Mouse (Mus musculus): ENCODE measurements at regions not wholly inside any gene's neighbourhood (a gene's known extent, or its start where the extent isn't known, plus 50 kb on each side); places are given as distances from the start of the nearest gene placed in this dataset.

DNA sequence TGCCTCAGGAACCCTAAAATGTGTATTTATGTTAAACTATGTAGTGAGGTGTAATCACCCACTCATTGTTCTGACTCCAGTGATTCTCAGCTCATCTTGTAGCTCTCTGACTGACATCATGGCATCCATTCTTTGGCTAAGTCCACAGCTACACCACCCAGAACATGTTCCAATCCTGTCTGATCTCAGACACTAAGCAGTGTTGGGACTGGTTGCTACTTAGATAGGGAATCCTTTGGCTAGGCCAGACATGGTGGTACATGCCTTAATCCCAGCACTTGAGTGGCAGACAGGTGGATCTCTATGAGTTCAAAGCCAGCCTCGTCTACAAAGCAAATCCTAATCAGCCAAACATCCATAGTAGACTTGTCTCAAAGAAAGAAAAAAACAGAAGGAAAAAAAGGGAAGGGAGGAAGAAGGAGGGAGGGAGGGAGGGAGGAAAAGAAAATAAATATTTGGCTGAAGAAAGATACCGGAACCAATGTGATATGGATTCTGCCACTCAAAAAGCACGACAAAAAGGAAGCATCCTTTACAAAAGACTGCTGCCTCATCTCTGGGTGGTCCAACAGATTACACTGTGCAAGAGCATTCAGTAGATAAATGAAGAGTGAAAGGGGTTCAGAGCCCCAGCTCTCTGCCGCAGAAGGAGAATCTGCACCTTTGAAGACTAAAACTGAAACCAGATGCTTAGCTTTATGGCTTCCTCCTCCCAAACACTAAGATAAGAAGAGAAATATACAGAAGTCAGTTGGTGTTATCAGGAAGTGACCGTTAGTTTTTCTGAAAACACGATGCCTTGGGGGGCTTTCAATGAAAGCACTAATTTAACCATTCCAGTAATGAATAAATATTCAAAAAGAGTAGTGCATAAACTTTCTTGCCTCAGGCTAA is 51.5 kb upstream of the Med13 start:
- DNase-seq (ENCODE audit: low spot score), result no peak

GRCm38 (mm10) chr11:86409580-86409947 is 52.2 kb upstream of the Med13 start:
- no peak for DNase-seq (ENCODE audit: low spot score)

DNA sequence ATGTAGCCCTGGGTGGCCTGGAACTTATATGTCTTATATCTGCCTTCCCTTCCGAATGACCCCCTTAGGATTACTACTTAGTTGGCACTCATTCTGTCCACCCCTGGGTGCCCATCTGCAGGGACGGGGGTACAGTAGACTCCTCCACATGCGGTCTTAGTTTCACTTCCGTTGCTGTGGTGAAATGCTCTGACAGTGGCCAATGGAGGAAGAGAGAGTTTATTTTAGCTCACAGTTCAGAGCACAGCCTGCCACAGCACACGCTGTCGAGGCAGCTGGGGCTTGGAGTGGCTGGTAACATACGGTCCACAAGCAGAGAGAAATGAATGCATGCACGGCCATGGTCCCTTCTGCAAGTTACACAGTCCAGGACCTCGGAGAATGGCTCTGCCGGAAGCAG is 53.1 kb upstream of the Med13 start:
- no peak for DNase-seq (ENCODE audit: low spot score)

GRCm38 (mm10) chr11:86412772-86413390 is 55.5 kb upstream of the Med13 start:
- peak; percentile 12 for DNase-seq (ENCODE audit: low spot score)

DNA sequence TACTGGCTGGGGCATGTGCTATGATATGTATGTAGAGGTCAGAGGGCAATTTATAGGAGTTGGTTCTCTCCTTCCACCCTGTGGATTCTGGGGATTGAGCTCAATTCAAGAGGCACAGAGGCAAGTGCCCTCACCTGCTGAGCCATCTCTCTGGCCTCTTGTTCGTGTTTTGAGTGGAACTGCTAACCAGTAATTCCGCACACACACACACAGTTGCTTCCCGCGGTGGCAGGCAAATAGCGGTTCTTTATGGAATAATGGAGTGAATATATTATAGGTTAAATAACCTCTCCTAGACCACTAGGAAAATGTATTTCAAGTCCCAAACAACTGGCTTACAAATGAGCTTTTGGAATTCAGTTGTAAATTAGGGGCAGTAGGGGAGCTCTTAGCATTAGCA is 59.1 kb upstream of the Med13 start:
- no peak for DNase-seq (ENCODE audit: low spot score)

DNA sequence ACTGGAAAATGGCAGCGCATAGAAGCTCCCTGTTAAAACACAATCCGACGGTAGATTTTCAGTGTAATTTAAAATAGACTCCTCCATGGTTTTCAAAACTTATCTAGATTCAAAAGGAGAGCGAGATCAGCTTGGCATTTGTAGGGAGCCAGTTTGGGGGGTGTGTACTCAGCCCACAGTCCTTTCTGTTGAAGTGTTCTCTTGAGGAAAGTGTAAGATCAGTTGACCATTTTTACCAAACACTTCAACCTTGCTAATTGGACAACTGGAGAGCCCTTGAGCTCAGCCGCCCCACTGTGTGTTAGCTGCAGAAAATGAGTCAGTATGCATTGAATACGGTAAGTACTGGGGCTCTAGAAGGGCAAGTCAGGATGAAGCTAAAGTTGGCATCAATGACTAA is 59.8 kb upstream of the Med13 start:
- no peak for DNase-seq (ENCODE audit: low spot score)

DNA sequence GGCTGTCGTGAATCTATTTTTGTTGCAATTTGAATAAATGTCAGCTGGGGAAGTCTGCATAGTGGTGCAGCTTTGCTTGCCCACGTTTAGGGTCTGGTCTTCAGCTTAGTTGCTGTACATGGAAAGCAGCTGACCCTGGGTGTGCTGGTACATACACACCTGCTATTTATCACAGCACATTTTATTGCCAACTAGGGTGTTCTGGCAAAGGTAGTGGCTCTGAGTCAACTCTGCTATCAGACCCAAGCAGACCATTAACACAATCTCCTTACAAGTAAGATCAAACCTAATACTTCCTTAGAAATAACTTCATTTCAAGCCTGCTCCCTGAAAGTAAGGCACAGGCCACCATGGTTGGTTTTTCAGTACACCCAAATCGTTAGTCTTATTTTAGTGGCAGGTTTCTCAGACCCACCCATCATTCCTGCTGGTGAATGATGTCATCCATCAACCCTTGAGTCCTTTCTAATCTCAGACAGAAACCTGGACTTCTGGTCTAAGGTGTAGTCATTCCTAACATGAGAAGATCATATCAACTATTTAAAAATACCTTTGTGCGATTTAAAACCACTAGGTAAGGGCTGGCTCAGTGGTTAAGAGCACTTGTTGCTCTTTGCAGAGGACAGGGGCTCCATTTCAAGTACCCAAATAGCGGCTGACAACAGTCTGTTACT is 62.5 kb upstream of the Med13 start:
- no peak for DNase-seq (ENCODE audit: low spot score)

GRCm38 (mm10) chr11:86428926-86429325 is 55.5 kb upstream of the Rnft1 start:
- no peak for DNase-seq (ENCODE audit: low spot score)

- DNase-seq (ENCODE audit: low spot score), result no peak
These were observed 54.2 kb upstream of the Rnft1 start for GRCm38 (mm10) chr11:86430287-86430686.

DNA sequence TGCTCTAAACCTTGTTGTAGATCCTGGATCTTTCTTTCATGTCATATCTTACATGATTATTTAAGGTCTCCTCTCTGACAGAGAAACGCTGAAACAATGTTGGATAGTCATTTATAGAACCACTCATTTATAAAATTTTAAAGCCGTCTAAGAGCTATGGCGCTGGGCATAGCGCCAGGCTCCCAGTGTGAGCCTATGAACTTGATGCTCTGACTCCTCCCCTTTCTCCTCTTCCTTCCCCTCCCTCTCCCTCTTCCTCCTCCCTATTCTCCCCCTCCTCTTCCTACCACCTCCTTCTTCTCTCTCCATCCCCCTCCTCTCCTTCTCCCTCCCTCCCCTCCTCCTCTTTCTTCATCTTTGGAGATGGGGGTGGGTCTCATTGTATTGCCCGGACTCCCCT is 52.9 kb upstream of the Rnft1 start:
- DNase-seq (ENCODE audit: low spot score), result no peak

- DNase-seq (ENCODE audit: low spot score), result no peak
These were observed 50.4 kb upstream of the Rnft1 start for GRCm38 (mm10) chr11:86434106-86434505.
